8 mouse cellular contexts compared by ENCODE assay signal in the genomic region with DNA sequence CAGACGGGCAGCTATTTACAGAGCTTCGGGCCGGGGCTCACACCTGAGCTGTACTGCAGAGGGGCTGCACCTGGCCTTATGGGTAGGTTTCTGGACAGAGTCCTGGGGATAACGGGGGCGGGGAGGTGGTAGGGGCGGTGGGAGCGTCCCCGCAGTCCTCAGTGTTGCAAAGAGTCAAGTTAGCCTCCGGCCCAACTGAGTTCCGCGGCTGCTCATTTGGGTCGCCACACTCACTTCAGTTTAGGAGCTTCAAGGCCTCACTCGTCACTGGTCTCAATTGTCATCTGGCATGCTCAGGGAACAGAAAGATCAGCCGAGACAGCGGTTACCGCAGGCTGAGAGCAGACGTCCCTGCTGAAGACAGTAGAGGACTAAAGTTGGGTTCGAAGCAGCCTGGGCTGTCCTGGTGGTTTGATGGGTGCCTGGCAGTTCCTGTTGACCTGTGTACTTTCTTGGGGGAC.
DNase-seq lines count a peak whose midpoint lies in the region; ATAC-seq lines count a peak whose summit lies in the region.

No protein-coding gene starts in this region.

- whole genome bisulfite sequencing in heart, embryonic 15.5 days = 2% methylated on average over 17 of the region's 18 CpGs

- H3K36me3 ChIP-seq in heart, embryonic 15.5 days = peaks cover 16% of the 10 kb centered on the region

- H3K4me2 ChIP-seq in heart, embryonic 15.5 days = peak overlapping the region; percentile 84

- peaks cover 74% of the 10 kb centered on the region for H3K4me1 ChIP-seq in heart, embryonic 15.5 days (replicated peaks)

- H3K27me3 ChIP-seq in heart, embryonic 15.5 days = no peaks in the 10 kb centered on the region

- H3K4me3 ChIP-seq in heart, embryonic 15.5 days = peak overlapping the region; percentile 55

- peak overlapping the region; percentile 87 for H3K27ac ChIP-seq in heart, embryonic 15.5 days

- DNase-seq in heart, adult 18-20 months = no peak
- peak; percentile 67 for DNase-seq in thymus, postnatal 0 days (ENCODE audit: low spot score)
- no peak for DNase-seq in gastrocnemius, adult 8-10 months (ENCODE audit: low spot score in 2 of 2)
- no peak for DNase-seq in gastrocnemius, postnatal 14 days

- peak overlapping the region; percentile 61 for H3K9ac ChIP-seq in heart, embryonic 15.5 days

- ATAC-seq in heart, embryonic 15.5 days (replicated peaks; ENCODE audit: insufficient number of reproducible peaks, insufficient read depth, low FRiP score, low read depth) = peak; percentile 21
- peak; percentile 12 for ATAC-seq in activated CD4-positive, CD25-positive, alpha-beta regulatory T cell, adult 4 months
- peak; percentile 14; the same call in 1 of the 2 replicates for ATAC-seq in granulocyte monocyte progenitor cell, adult 5-6 weeks (replicated peaks; ENCODE audit: poor library complexity, severe bottlenecking)
- ATAC-seq in megakaryocyte, adult 5-6 weeks (ENCODE audit: poor library complexity, severe bottlenecking) = peak; percentile 20; the same call in 1 of the 2 replicates

- H3K9me3 ChIP-seq in heart, embryonic 15.5 days (replicated peaks) = no peaks in the 10 kb centered on the region

- intact Hi-C loops in gastrocnemius, postnatal 14 days (cut with DNase I; ENCODE audit: low total_unique reads) = no loop called here
